Mouse (Mus musculus): Measurements from ENCODE around the gene Abcc12. TPM values are rescaled to one million over a fixed set of nuclear protein-coding genes. Genes with fewer than 3 reads are reported as not detected.

Abcc12 gene
- polyA plus RNA-seq, 1 experiment from 2014 or later, result 0.08 TPM

DNA sequence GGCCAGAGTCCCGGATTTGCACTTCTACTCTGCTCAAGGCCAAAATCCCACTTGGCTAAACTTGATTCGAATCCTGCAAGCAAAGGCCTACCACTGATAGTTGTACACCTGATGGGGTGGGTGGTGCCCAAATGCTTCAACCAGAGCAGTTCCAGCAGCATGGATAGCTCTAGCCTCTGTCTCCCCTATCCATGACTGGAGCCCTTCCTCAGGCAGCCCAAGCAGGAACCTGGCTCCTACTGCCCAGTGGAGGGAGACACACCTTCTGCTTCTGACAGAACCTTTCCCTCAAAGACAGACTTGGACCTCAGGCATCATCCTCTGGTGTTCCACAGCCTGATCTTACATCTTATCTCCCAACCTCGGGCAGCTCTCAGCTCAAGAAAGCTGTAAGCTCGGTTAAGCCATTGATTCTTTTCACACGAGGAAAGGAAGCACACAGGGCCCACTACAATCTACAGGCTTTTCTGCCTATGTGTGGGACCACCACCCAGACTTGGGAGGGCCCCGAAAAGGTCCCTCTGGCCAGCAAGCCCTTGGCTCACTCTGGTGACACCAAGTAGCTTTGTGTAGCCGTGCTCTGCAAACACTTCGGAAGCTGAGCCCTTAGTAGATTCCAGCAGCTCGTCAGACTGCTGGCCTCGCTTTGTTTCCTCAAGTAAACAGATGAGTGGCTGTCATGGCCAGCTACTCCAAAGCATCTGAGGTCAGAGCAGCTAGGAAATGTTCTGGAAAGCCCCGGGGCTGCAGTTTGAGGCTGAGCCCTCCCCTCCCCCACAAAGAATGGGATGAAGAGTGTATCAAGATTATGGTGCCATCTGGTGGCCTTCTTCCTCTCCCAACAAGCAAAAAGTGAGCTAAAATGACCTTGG, 44.5 kb downstream of the Abcc12 start:
- ATAC-seq (ENCODE audit: low FRiP score), result peak; percentile 84
- Histone ChIP-seq H3K9me3 (no peaks in the 10 kb centered on the region), H3K4me1 (replicated peaks) (peaks cover 7% of the 10 kb centered on the region), H3K27ac (peak overlapping the region; percentile 70), H3K4me3 (no peak overlapping the region), H3K36me3 (no peaks in the 10 kb centered on the region), H3K27me3 (no peaks in the 10 kb centered on the region), H3K9ac (no peak overlapping the region), H3K4me2 (peak overlapping the region; percentile 27; the same call in 1 of the 2 replicates)
- 45% methylated on average over 11 of the region's 11 CpGs for WGBS

DNA sequence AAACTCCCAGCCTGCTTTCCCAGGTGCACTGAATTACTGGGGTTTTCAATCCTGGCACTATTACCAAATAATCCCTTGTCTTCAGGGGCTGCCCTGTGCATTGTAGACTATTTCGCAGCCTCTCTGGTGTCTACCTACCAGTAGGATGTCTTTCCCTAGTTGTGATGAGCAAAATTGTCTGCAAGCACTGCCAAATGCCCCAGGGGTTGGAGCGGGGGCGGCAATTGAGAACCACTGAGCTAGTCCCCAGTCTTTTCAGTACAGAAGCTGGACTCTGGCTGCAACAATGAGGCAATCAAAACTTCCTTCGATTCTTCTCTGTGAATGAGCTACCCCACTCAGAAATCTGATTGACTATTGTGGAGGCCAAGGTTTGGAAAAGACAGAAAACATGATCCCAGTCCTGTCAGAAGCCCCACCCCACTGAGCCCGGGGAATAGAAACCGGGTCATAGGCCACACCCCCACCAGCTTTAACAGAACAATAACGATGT, 45.4 kb downstream of the Abcc12 start:
- H3K9me3 ChIP-seq, result no peaks in the 10 kb centered on the region
- no peak for ATAC-seq (ENCODE audit: low FRiP score)
- H3K36me3 ChIP-seq, result no peaks in the 10 kb centered on the region
- H3K27me3 ChIP-seq, result no peaks in the 10 kb centered on the region
- no peak overlapping the region for H3K4me3 ChIP-seq
- no peak overlapping the region for H3K27ac ChIP-seq
- no peak overlapping the region for H3K9ac ChIP-seq
- no peak overlapping the region for H3K4me2 ChIP-seq
- peaks cover 7% of the 10 kb centered on the region for H3K4me1 ChIP-seq (replicated peaks)
- WGBS, result 48% methylated on average over 7 of the region's 7 CpGs

GRCm38 (mm10) chr8:86529714-86530113, 50.8 kb downstream of the Abcc12 start:
- ATAC-seq (ENCODE audit: low FRiP score), result no peak
- 71% methylated on average over 2 of the region's 2 CpGs for WGBS
- H3K4me2 ChIP-seq, result no peak overlapping the region
- H3K9me3 ChIP-seq, result no peaks in the 10 kb centered on the region
- no peaks in the 10 kb centered on the region for H3K27me3 ChIP-seq
- no peaks in the 10 kb centered on the region for H3K36me3 ChIP-seq
- H3K27ac ChIP-seq, result peak overlapping the region; percentile 45
- no peak overlapping the region for H3K9ac ChIP-seq
- H3K4me3 ChIP-seq, result no peak overlapping the region
- H3K4me1 ChIP-seq (replicated peaks), result peaks cover 9% of the 10 kb centered on the region

DNA sequence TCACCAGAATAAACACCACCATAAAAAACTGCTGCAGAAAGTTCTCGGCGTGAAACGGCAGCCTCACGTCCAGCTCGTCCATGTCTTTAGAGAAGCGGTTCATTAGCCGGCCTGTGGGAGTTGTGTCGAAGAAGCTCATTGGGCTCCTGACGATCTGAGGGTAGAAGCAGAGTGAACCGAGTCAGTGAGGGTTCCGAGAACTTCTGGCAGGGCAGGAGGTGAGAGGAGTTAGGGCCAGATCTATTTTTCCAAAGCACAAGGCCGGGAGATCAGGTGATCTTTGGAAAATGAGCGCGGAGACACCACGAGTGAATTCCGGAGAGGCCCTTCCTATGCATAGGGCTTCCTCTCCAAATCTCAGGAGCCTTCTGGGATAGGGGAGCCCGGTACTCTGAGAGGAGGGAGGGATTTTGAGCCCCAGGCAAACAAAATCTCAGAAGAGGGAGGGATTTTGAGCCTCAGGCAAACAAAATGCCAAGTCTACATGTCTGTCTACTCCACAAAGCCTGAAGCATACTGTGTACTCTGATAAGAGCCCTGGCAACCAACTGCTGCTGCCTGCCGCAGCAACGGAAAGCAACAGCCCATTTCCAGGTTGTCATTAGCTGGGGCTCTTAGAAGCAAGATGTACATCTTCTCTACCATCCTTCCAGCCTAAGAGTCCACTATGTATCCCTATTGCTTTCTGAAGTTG, 53.0 kb downstream of the Abcc12 start:
- no peak for ATAC-seq (ENCODE audit: low FRiP score)

GRCm38 (mm10) chr8:86526808-86527207, 53.7 kb downstream of the Abcc12 start:
- Histone ChIP-seq H3K4me3 (no peak overlapping the region), H3K9ac (no peak overlapping the region), H3K4me2 (no peak overlapping the region), H3K4me1 (replicated peaks) (peaks cover 9% of the 10 kb centered on the region), H3K27me3 (no peaks in the 10 kb centered on the region), H3K9me3 (no peaks in the 10 kb centered on the region), H3K27ac (no peak overlapping the region), H3K36me3 (no peaks in the 10 kb centered on the region)
- ATAC-seq (ENCODE audit: low FRiP score), result no peak
- WGBS, result 96% methylated on average over 8 of the region's 8 CpGs

More for the DNA sequence above, 53.0 kb downstream of the Abcc12 start:
- 90% methylated on average over 19 of the region's 19 CpGs for WGBS
- Histone ChIP-seq H3K4me1 (replicated peaks) (peaks cover 9% of the 10 kb centered on the region), H3K4me3 (no peak overlapping the region), H3K36me3 (no peaks in the 10 kb centered on the region), H3K27me3 (no peaks in the 10 kb centered on the region), H3K4me2 (no peak overlapping the region), H3K9me3 (no peaks in the 10 kb centered on the region), H3K27ac (no peak overlapping the region), H3K9ac (no peak overlapping the region)

DNA sequence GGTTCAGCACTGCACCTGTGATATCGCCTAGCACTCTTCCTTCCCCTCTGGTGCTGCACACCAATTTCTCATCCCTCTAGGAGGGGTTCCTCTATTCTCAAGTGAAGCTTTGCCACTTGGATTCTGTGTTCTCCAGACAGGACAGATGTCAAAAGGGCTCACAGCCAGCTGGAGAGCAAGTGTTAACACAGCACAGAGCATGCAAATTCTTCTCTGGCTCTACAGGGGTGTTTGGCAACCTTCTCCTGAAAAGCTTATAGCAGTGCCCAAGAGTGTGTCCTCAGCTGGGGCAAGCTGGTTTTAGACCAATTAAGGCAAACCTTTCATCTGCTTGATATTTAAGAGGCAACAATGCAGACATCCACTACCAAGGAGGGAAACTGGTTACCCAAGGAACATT, 66.3 kb downstream of the Abcc12 start:
- no peak for ATAC-seq (ENCODE audit: low FRiP score)
- peaks cover 3% of the 10 kb centered on the region; the same call in 1 of the 2 replicates for H3K9me3 ChIP-seq
- 100% methylated on average over 1 of the region's 1 CpGs for WGBS
- no peak overlapping the region for H3K9ac ChIP-seq
- no peak overlapping the region for H3K4me2 ChIP-seq
- H3K27me3 ChIP-seq, result no peaks in the 10 kb centered on the region
- H3K4me3 ChIP-seq, result no peak overlapping the region
- H3K27ac ChIP-seq, result no peak overlapping the region
- no peaks in the 10 kb centered on the region for H3K4me1 ChIP-seq (replicated peaks)
- no peaks in the 10 kb centered on the region for H3K36me3 ChIP-seq

DNA sequence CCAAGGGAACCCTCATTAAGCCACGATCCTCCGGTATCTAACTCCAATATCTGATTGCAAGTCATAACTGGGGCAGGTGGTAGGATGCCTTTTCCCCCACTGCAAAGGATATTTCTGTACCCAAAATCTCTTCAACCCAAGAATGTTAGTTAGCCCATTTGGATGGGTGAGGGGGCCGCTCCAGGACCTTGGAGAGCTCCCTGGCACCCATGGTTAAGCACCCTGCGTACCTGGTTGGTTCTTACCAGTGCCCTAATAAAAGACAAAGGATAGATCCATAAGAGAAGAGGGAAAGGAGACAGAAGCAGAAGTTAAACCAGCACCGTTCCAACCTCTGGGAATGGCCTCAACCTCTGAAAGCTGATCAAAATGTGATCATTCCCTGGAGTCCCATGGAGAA, 67.6 kb downstream of the Abcc12 start:
- 76% methylated on average over 5 of the region's 5 CpGs for WGBS
- ATAC-seq (ENCODE audit: low FRiP score), result no peak

GRCm38 (mm10) chr8:86512131-86512792, 68.2 kb downstream of the Abcc12 start:
- no peaks in the 10 kb centered on the region for H3K4me1 ChIP-seq (replicated peaks)
- WGBS, result 71% methylated on average over 10 of the region's 10 CpGs
- no peaks in the 10 kb centered on the region for H3K27me3 ChIP-seq
- no peak overlapping the region for H3K9ac ChIP-seq
- no peak for ATAC-seq (ENCODE audit: low FRiP score)
- H3K36me3 ChIP-seq, result no peaks in the 10 kb centered on the region
- no peak overlapping the region for H3K4me2 ChIP-seq
- no peak overlapping the region for H3K4me3 ChIP-seq
- H3K9me3 ChIP-seq, result peaks cover 3% of the 10 kb centered on the region; the same call in 1 of the 2 replicates
- H3K27ac ChIP-seq, result no peak overlapping the region

More for the DNA sequence above, 67.6 kb downstream of the Abcc12 start:
- Histone ChIP-seq H3K27ac (no peak overlapping the region), H3K9ac (no peak overlapping the region), H3K36me3 (no peaks in the 10 kb centered on the region), H3K9me3 (peaks cover 3% of the 10 kb centered on the region; the same call in 1 of the 2 replicates), H3K4me3 (no peak overlapping the region), H3K4me1 (replicated peaks) (no peaks in the 10 kb centered on the region), H3K27me3 (no peaks in the 10 kb centered on the region), H3K4me2 (no peak overlapping the region)

DNA sequence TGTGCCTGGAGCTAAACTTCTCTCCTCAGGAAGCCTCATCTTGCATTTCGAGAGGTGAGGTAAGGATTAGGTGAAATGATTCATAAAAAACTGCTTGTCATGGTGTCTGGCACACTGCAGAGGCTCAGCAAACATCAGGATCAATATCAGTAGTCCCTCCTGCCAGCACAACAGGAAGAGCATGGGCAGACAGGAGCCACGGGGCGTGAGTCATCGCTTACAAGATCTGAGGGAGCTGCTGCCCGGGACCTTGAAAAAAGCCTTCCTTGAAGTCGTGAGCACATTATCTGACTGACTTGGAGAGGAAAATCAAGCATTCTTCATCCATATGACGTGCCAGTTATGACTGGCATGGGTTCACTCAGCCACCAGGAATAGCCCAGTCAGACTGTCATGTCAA, 79.1 kb downstream of the Abcc12 start:
- Histone ChIP-seq H3K4me1 (replicated peaks) (no peaks in the 10 kb centered on the region), H3K9me3 (peaks cover 10% of the 10 kb centered on the region), H3K36me3 (0 out of 2 replicates have a peak, but pooled peaks cover 3% of the 10 kb centered on the region), H3K4me3 (no peak overlapping the region), H3K4me2 (no peak overlapping the region), H3K9ac (no peak overlapping the region), H3K27ac (no peak overlapping the region), H3K27me3 (no peaks in the 10 kb centered on the region)
- WGBS, result 84% methylated on average over 7 of the region's 7 CpGs
- ATAC-seq (ENCODE audit: low FRiP score), result no peak

GRCm38 (mm10) chr8:86495056-86495455, 85.4 kb downstream of the Abcc12 start:
- H3K4me1 ChIP-seq (replicated peaks), result no peaks in the 10 kb centered on the region
- no peak overlapping the region for H3K27ac ChIP-seq
- H3K4me3 ChIP-seq, result no peak overlapping the region
- 85% methylated on average over 4 of the region's 4 CpGs for WGBS
- ATAC-seq (ENCODE audit: low FRiP score), result no peak
- no peaks in the 10 kb centered on the region for H3K9me3 ChIP-seq
- no peaks in the 10 kb centered on the region for H3K27me3 ChIP-seq
- H3K36me3 ChIP-seq, result no peaks in the 10 kb centered on the region
- no peak overlapping the region for H3K9ac ChIP-seq
- no peak overlapping the region for H3K4me2 ChIP-seq

GRCm38 (mm10) chr8:86493841-86494240, 86.6 kb downstream of the Abcc12 start:
- H3K27ac ChIP-seq, result no peak overlapping the region
- H3K9ac ChIP-seq, result no peak overlapping the region
- no peaks in the 10 kb centered on the region for H3K9me3 ChIP-seq
- H3K4me1 ChIP-seq (replicated peaks), result no peaks in the 10 kb centered on the region
- no peak for ATAC-seq (ENCODE audit: low FRiP score)
- H3K27me3 ChIP-seq, result no peaks in the 10 kb centered on the region
- no peak overlapping the region for H3K4me3 ChIP-seq
- no peak overlapping the region for H3K4me2 ChIP-seq
- WGBS, result 68% methylated on average over 1 of the region's 1 CpGs
- H3K36me3 ChIP-seq, result no peaks in the 10 kb centered on the region

GRCm38 (mm10) chr8:86485411-86485810, 95.1 kb downstream of the Abcc12 start:
- Histone ChIP-seq H3K27ac (no peak overlapping the region), H3K9me3 (no peaks in the 10 kb centered on the region), H3K4me2 (no peak overlapping the region), H3K4me3 (no peak overlapping the region), H3K4me1 (replicated peaks) (no peaks in the 10 kb centered on the region), H3K9ac (no peak overlapping the region), H3K36me3 (no peaks in the 10 kb centered on the region), H3K27me3 (no peaks in the 10 kb centered on the region)
- WGBS, result 93% methylated on average over 6 of the region's 6 CpGs
- ATAC-seq (ENCODE audit: low FRiP score), result no peak
